Mouse (Mus musculus) inflammation-experienced regulatory T-cells, adult 6 months (primary cell): ENCODE data around the gene Tmem88b. TPM values are rescaled to one million over a fixed set of nuclear protein-coding genes. Genes with fewer than 3 reads are reported as not detected.
"Not testable (repeated sequence)": the region's sequence is repeated elsewhere in the genome, so short reads cannot be mapped to it uniquely, and the experiment has no call there.

Source experiments
- ATAC-seq: one replicate; pipeline ENCODE4 v1.8.0; 2017
- polyA plus RNA-seq, 3 experiments: library from polyadenylated mRNA; unstranded; fragments of 100-300 nt; shearing (Covaris generic); gene quantifications; one replicate each; pipeline ENCODE4 v1.2.1; 2017

The Tmem88b gene
- polyA plus RNA-seq, 3 experiments from 2014 or later = not detected

GRCm38 (mm10) chr4:155759862-155760612, 25.6 kb downstream of the Tmem88b start:
- ATAC-seq = peak; percentile 51

GRCm38 (mm10) chr4:155757011-155757410, 28.7 kb downstream of the Tmem88b start:
- ATAC-seq = no peak

GRCm38 (mm10) chr4:155746575-155747490, 38.8 kb downstream of the Tmem88b start:
- no peak for ATAC-seq

GRCm38 (mm10) chr4:155746036-155746548, 39.6 kb downstream of the Tmem88b start:
- no peak for ATAC-seq

- ATAC-seq = no peak
Observed at GRCm38 (mm10) chr4:155745136-155745535, 40.5 kb downstream of the Tmem88b start.

GRCm38 (mm10) chr4:155744474-155744873, 41.2 kb downstream of the Tmem88b start:
- no peak for ATAC-seq

- ATAC-seq = no peak
Observed at GRCm38 (mm10) chr4:155742684-155743083, 43.0 kb downstream of the Tmem88b start.

- not testable (repeated sequence) for ATAC-seq
Observed at GRCm38 (mm10) chr4:155740681-155741080, 45.0 kb downstream of the Tmem88b start.

- ATAC-seq = no peak
Observed at GRCm38 (mm10) chr4:155739741-155740636, 45.7 kb downstream of the Tmem88b start.

GRCm38 (mm10) chr4:155739152-155739551, 46.5 kb downstream of the Tmem88b start:
- ATAC-seq = no peak

- ATAC-seq = no peak
Observed at GRCm38 (mm10) chr4:155738262-155738661, 47.4 kb downstream of the Tmem88b start.

- ATAC-seq = no peak
Observed at GRCm38 (mm10) chr4:155736421-155736820, 49.3 kb downstream of the Tmem88b start.

- no peak for ATAC-seq
Observed at GRCm38 (mm10) chr4:155735788-155736187, 49.9 kb downstream of the Tmem88b start.

- ATAC-seq = no peak
Observed at GRCm38 (mm10) chr4:155734951-155735702, 50.5 kb downstream of the Tmem88b start.

GRCm38 (mm10) chr4:155734350-155734941, 51.2 kb downstream of the Tmem88b start, which contains the start of gene Tmem240:
Tmem240 (plus strand) TSS chr4:155734800.
- peak; percentile 85 for ATAC-seq

GRCm38 (mm10) chr4:155733267-155733666, 52.4 kb downstream of the Tmem88b start:
- no peak for ATAC-seq
